Mouse (Mus musculus) neural tube, embryonic 12.5 days (tissue): Measurements from ENCODE around the gene Vps50. TPM values are rescaled to one million over a fixed set of nuclear protein-coding genes. Genes with fewer than 3 reads are reported as not detected.
"Not testable (repeated sequence)": the region's sequence is repeated elsewhere in the genome, so short reads cannot be mapped to it uniquely, and the experiment has no call there.

Experiments used
- ATAC-seq: fragments of 200-750 bp; cut with Nextera tagmentation; 2 replicates; pipeline ENCODE4 v1.8.0; 2017; ENCODE audit warnings: low read depth, mild to moderate bottlenecking, moderate TSS enrichment, moderate library complexity; ENCODE audit not compliant: low FRiP score
- H3K27ac ChIP-seq: fragments of 300-500 bp; sonication (generic); 2 replicates; pipeline ENCODE4 v1.5.1; 2016
- H3K27me3 ChIP-seq: fragments of 300-500 bp; sonication (generic); replicated peaks from 2 replicates; pipeline ENCODE4 v1.6.1; 2016; ENCODE audit warnings: mild to moderate bottlenecking
- H3K36me3 ChIP-seq: fragments of 300-500 bp; sonication (generic); 2 replicates; pipeline ENCODE4 v1.6.1; 2016; ENCODE audit warnings: mild to moderate bottlenecking
- H3K4me1 ChIP-seq: fragments of 300-500 bp; sonication (generic); 2 replicates; pipeline ENCODE4 v1.6.1; 2016
- H3K4me2 ChIP-seq: fragments of 300-500 bp; sonication (generic); replicated peaks from 2 replicates; pipeline ENCODE4 v1.6.1; 2016; ENCODE audit warnings: mild to moderate bottlenecking
- H3K4me3 ChIP-seq: fragments of 300-500 bp; sonication (generic); 2 replicates; pipeline ENCODE4 v1.5.1; 2016
- H3K9ac ChIP-seq: fragments of 300-500 bp; sonication (generic); 2 replicates; pipeline ENCODE4 v1.6.1; 2016; ENCODE audit warnings: mild to moderate bottlenecking
- H3K9me3 ChIP-seq: fragments of 300-500 bp; sonication (generic); 2 replicates; pipeline ENCODE4 v1.6.1; 2016; ENCODE audit warnings: mild to moderate bottlenecking
- WGBS: fragments of 180-500 bp; shearing (Covaris S2); methylation state at CpG from one replicate; pipeline ENCODE4 v1.1.7; 2016; 5-methylcytosine and 5-hydroxymethylcytosine counted together
- polyA plus RNA-seq: library from polyadenylated mRNA; unstranded; fragments of >200 nt; fragmentation: Nextera tagmentation; extraction: Ambion mirVana; gene quantifications from 2 replicates; pipeline ENCODE4 v1.2.1, GENCODE M21; 2016

The Vps50 gene
- polyA plus RNA-seq, 1 experiment from 2014 or later: 44.5 TPM

- 93% methylated on average over 4 of the region's 4 CpGs for whole genome bisulfite sequencing
- Histone ChIP-seq H3K27ac (no peak overlapping the region), H3K4me1 (no peaks in the 10 kb centered on the region), H3K36me3 (peaks cover 5% of the 10 kb centered on the region; the same call in 1 of the 2 replicates), H3K9ac (no peak overlapping the region), H3K9me3 (no peaks in the 10 kb centered on the region), H3K4me2 (no peak overlapping the region), H3K27me3 (no peaks in the 10 kb centered on the region), H3K4me3 (no peak overlapping the region)
- ATAC-seq: no peak
Measured at GRCm38 (mm10) chr6:3543862-3544261, 45.7 kb downstream of the Vps50 start.

DNA sequence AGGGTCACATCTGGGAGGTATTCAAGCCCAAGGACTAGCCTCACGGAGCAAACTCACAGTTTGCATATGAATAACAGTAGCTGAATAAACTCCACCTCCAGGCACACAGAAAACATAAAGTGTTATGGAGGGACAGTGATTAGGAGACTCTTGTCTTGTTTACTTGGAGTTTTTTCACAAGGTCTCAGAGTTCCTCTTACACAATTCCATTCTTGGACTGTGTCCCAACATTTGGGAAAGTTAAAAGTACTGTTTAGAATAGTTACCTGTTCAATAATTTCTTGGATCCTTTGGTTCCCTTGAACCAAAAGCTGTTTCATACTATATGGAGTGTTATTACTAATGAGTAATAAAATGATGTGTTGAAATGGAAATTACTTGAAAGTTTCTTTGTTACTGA lies 46.8 kb downstream of the Vps50 start:
- Histone ChIP-seq H3K27me3 (no peaks in the 10 kb centered on the region), H3K9ac (no peak overlapping the region), H3K4me2 (no peak overlapping the region), H3K4me1 (no peaks in the 10 kb centered on the region), H3K9me3 (no peaks in the 10 kb centered on the region), H3K36me3 (peaks cover 5% of the 10 kb centered on the region; the same call in 1 of the 2 replicates), H3K27ac (no peak overlapping the region), H3K4me3 (no peak overlapping the region)
- ATAC-seq: no peak
- 32% methylated on average over 1 of the region's 1 CpGs for WGBS

GRCm38 (mm10) chr6:3548959-3549358 lies 50.8 kb downstream of the Vps50 start:
- Histone ChIP-seq H3K36me3 (peaks cover 5% of the 10 kb centered on the region; the same call in 1 of the 2 replicates), H3K9ac (no peak overlapping the region), H3K27me3 (no peaks in the 10 kb centered on the region), H3K9me3 (no peaks in the 10 kb centered on the region), H3K4me1 (no peaks in the 10 kb centered on the region), H3K27ac (no peak overlapping the region), H3K4me3 (no peak overlapping the region), H3K4me2 (no peak overlapping the region)
- 75% methylated on average over 3 of the region's 3 CpGs for WGBS
- no peak for ATAC-seq

DNA sequence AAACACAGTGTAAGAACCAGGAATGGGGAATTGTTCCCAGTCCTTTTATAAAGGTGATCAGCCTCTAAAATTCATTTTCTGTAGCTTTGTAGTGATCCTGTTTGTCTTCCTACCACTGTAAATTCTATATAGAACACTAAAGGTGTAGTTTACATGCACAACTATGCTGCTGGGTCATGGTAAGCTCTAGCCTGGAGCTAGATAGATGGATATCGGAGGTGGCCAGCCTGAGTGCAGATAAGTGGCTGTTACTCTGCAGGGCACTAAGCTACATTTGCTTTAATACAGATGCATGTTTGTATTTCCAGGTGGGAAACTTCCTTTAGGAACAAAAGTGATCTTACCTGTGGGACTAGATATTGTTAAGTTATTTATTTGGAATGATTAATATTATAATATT lies 51.8 kb downstream of the Vps50 start:
- no peak overlapping the region for H3K9ac ChIP-seq
- no peaks in the 10 kb centered on the region for H3K4me1 ChIP-seq
- H3K27me3 ChIP-seq: no peaks in the 10 kb centered on the region
- H3K9me3 ChIP-seq: no peaks in the 10 kb centered on the region
- H3K36me3 ChIP-seq: peaks cover 5% of the 10 kb centered on the region; the same call in 1 of the 2 replicates
- ATAC-seq: no peak
- no peak overlapping the region for H3K4me2 ChIP-seq
- H3K27ac ChIP-seq: no peak overlapping the region
- H3K4me3 ChIP-seq: no peak overlapping the region
- WGBS: 93% methylated on average over 1 of the region's 1 CpGs

GRCm38 (mm10) chr6:3552681-3553080 lies 54.5 kb downstream of the Vps50 start:
- H3K36me3 ChIP-seq, H3K9me3 ChIP-seq, ATAC-seq, H3K4me3 ChIP-seq, H3K27ac ChIP-seq, H3K9ac ChIP-seq, H3K4me1 ChIP-seq, H3K27me3 ChIP-seq, H3K4me2 ChIP-seq: not testable (repeated sequence)
- WGBS: 89% methylated on average over 9 of the region's 9 CpGs

GRCm38 (mm10) chr6:3557177-3557576 lies 59.0 kb downstream of the Vps50 start:
- Histone ChIP-seq H3K4me3 (no peak overlapping the region), H3K36me3 (no peaks in the 10 kb centered on the region), H3K9me3 (no peaks in the 10 kb centered on the region), H3K4me2 (no peak overlapping the region), H3K27me3 (no peaks in the 10 kb centered on the region), H3K4me1 (no peaks in the 10 kb centered on the region), H3K27ac (no peak overlapping the region), H3K9ac (no peak overlapping the region)
- 96% methylated on average over 4 of the region's 4 CpGs for WGBS
- no peak for ATAC-seq

DNA sequence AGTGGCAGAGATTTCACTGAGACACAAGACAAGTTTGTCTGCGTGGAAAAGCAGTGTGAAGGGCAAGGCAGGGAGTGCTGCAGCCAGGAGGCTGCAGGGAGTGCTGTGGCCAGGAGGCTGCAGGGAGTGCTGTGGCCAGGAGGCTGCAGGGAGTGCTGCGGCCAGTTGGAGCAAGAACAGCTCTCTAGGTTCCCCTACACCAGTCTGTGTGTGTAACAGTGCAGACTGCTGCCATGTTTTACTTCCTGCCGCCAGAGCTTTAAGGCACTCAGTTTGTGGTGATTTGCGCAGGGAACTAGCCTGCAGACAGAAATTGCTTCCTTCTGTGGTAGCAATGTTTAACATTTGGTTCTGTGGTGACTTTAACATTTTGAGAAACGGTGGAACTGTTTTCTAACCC lies 61.8 kb downstream of the Vps50 start:
- H3K4me3 ChIP-seq: no peak overlapping the region
- no peak overlapping the region for H3K27ac ChIP-seq
- no peaks in the 10 kb centered on the region for H3K4me1 ChIP-seq
- WGBS: 76% methylated on average over 5 of the region's 5 CpGs
- H3K9me3 ChIP-seq: no peaks in the 10 kb centered on the region
- no peaks in the 10 kb centered on the region for H3K36me3 ChIP-seq
- ATAC-seq: no peak
- H3K9ac ChIP-seq: no peak overlapping the region
- no peak overlapping the region for H3K4me2 ChIP-seq
- H3K27me3 ChIP-seq: no peaks in the 10 kb centered on the region

- H3K36me3 ChIP-seq: peaks cover 8% of the 10 kb centered on the region; the same call in 1 of the 2 replicates
- H3K27ac ChIP-seq: no peak overlapping the region
- no peak overlapping the region for H3K9ac ChIP-seq
- ATAC-seq: no peak
- H3K27me3 ChIP-seq: no peaks in the 10 kb centered on the region
- H3K4me1 ChIP-seq: no peaks in the 10 kb centered on the region
- no peaks in the 10 kb centered on the region for H3K9me3 ChIP-seq
- no peak overlapping the region for H3K4me3 ChIP-seq
- no peak overlapping the region for H3K4me2 ChIP-seq
Measured at GRCm38 (mm10) chr6:3562301-3562700, 64.1 kb downstream of the Vps50 start.

- not testable (repeated sequence) for ATAC-seq, H3K4me2 ChIP-seq, H3K4me3 ChIP-seq
Measured at GRCm38 (mm10) chr6:3564118-3564517, 65.9 kb downstream of the Vps50 start.

GRCm38 (mm10) chr6:3565005-3565404 lies 66.8 kb downstream of the Vps50 start:
- H3K9ac ChIP-seq: no peak overlapping the region
- H3K27me3 ChIP-seq: no peaks in the 10 kb centered on the region
- H3K36me3 ChIP-seq: peaks cover 8% of the 10 kb centered on the region; the same call in 1 of the 2 replicates
- no peaks in the 10 kb centered on the region for H3K4me1 ChIP-seq
- H3K4me2 ChIP-seq: no peak overlapping the region
- no peak overlapping the region for H3K27ac ChIP-seq
- no peaks in the 10 kb centered on the region for H3K9me3 ChIP-seq
- ATAC-seq: no peak
- H3K4me3 ChIP-seq: no peak overlapping the region
- WGBS: 93% methylated on average over 4 of the region's 4 CpGs

More at GRCm38 (mm10) chr6:3564118-3564517, 65.9 kb downstream of the Vps50 start:
- H3K27me3 ChIP-seq, H3K27ac ChIP-seq, H3K36me3 ChIP-seq, H3K9me3 ChIP-seq, H3K9ac ChIP-seq, H3K4me1 ChIP-seq: not testable (repeated sequence)

DNA sequence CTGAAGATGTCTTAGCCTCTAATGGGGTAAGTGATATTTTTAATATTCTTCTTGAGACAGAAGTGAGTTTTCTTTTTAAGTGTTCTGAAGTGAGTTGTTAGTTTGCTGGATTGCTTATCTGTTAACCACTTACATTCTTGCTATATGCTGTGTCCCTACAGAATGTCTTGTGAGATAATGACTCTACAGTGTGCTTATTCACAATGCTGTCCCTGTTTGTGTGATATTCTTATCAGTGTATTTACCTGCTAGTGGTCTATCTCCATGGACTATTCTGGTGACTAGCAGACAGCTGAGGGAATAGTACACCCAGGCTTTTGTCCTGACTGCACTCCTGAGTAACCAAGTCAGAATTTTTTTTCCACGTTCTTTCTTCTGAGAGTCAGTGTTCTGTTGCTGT lies 67.5 kb downstream of the Vps50 start:
- Histone ChIP-seq H3K9ac (no peak overlapping the region), H3K9me3 (no peaks in the 10 kb centered on the region), H3K4me1 (no peaks in the 10 kb centered on the region), H3K27me3 (no peaks in the 10 kb centered on the region), H3K36me3 (peaks cover 9% of the 10 kb centered on the region; the same call in 1 of the 2 replicates), H3K4me3 (no peak overlapping the region), H3K27ac (no peak overlapping the region), H3K4me2 (no peak overlapping the region)
- 90% methylated on average over 1 of the region's 1 CpGs for WGBS
- no peak for ATAC-seq

DNA sequence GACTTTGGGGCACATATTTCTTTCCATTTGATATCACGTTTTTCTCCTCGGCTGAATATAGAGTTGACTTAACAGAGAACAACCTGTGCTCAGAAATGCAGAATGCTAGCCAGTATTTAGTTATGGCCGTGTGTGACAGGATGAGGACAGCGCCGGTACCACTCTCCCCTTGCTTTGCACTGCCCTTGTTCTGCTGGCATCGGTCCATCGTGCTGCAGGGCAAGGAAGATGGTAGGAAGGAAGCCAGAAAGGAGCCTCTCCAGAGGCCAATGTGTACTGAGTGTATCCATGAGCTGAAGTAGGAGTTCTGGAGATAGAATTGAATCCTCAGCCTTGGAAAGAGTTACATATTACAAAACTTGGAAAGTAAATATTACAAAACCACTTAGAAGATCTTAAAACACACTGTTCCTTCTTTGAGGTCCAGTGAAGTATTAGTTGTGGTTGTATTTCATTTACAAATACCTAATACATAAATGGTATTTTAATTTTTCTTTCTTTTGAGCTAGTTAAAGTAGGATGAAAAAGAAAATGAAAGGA lies 69.0 kb downstream of the Vps50 start:
- Histone ChIP-seq H3K27ac (no peak overlapping the region), H3K4me3 (no peak overlapping the region), H3K9me3 (no peaks in the 10 kb centered on the region), H3K4me2 (no peak overlapping the region), H3K36me3 (peaks cover 19% of the 10 kb centered on the region), H3K27me3 (no peaks in the 10 kb centered on the region), H3K9ac (no peak overlapping the region), H3K4me1 (no peaks in the 10 kb centered on the region)
- 93% methylated on average over 7 of the region's 7 CpGs for WGBS
- ATAC-seq: no peak

GRCm38 (mm10) chr6:3572221-3572815 lies 74.1 kb downstream of the Vps50 start:
- Histone ChIP-seq H3K4me3 (no peak overlapping the region), H3K4me1 (no peaks in the 10 kb centered on the region), H3K9ac (no peak overlapping the region), H3K9me3 (no peaks in the 10 kb centered on the region), H3K4me2 (no peak overlapping the region), H3K27me3 (no peaks in the 10 kb centered on the region), H3K36me3 (peaks cover 18% of the 10 kb centered on the region), H3K27ac (no peak overlapping the region)
- no peak for ATAC-seq
- WGBS: 83% methylated on average over 2 of the region's 2 CpGs
